Mouse (Mus musculus) spleen, postnatal 4 days (tissue): ENCODE measurements at regions not wholly inside any gene's neighbourhood (a gene's known extent, or its start where the extent isn't known, plus 50 kb on each side); places are given as distances from the start of the nearest gene placed in this dataset.

Experiments
- DNase-seq, 2 experiments: peaks; one replicate each; pipeline ENCODE4 v3.0.0; 2022; ENCODE audit warnings: low spot score in 2 of 2

- peak in 1 of 2 experiments; percentile 19 for DNase-seq
Measured at GRCm38 (mm10) chr13:15929890-15930289, 81.8 kb upstream of the Inhba start.

GRCm38 (mm10) chr13:15931553-15932162 lies 80.0 kb upstream of the Inhba start:
- DNase-seq, result no peak

GRCm38 (mm10) chr13:15935689-15936088 lies 76.0 kb upstream of the Inhba start:
- no peak for DNase-seq

GRCm38 (mm10) chr13:15936109-15936508 lies 75.5 kb upstream of the Inhba start:
- DNase-seq, result no peak

GRCm38 (mm10) chr13:15950143-15950542 lies 61.5 kb upstream of the Inhba start:
- no peak for DNase-seq

GRCm38 (mm10) chr13:15950885-15951610 lies 60.6 kb upstream of the Inhba start:
- no peak for DNase-seq
